Mouse (Mus musculus) heart, embryonic 11.5 days (tissue): ENCODE data around the gene Car14. TPM values are rescaled to one million over a fixed set of nuclear protein-coding genes. Genes with fewer than 3 reads are reported as not detected.
"Not testable (repeated sequence)": the region's sequence is repeated elsewhere in the genome, so short reads cannot be mapped to it uniquely, and the experiment has no call there.

Experiments used
- ATAC-seq: fragments of 200-750 bp; cut with Nextera tagmentation; replicated peaks from 2 replicates; pipeline ENCODE4 v1.8.0; 2017; ENCODE audit warnings: moderate library complexity; ENCODE audit not compliant: insufficient number of reproducible peaks, low FRiP score, low TSS enrichment
- H3K27ac ChIP-seq: fragments of 300-500 bp; sonication (generic); 2 replicates; pipeline ENCODE4 v1.5.1; 2014; ENCODE audit warnings: mild to moderate bottlenecking, low read depth, low read length
- H3K27me3 ChIP-seq: fragments of 300-500 bp; sonication (generic); 2 replicates; pipeline ENCODE4 v1.6.1; 2014; ENCODE audit warnings: mild to moderate bottlenecking, low read length, mixed read lengths; ENCODE audit not compliant: control insufficient read depth, insufficient read depth
- H3K36me3 ChIP-seq: fragments of 300-500 bp; sonication (generic); 2 replicates; pipeline ENCODE4 v1.6.1; 2014; ENCODE audit warnings: mild to moderate bottlenecking, low read length, moderate library complexity, mixed read lengths; ENCODE audit not compliant: control insufficient read depth, insufficient read depth
- H3K4me1 ChIP-seq: fragments of 300-500 bp; sonication (generic); 2 replicates; pipeline ENCODE4 v1.6.1; 2014; ENCODE audit warnings: low read length; ENCODE audit not compliant: control insufficient read depth, insufficient read depth
- H3K4me2 ChIP-seq: fragments of 300-500 bp; sonication (generic); 2 replicates; pipeline ENCODE4 v1.6.1; 2014; ENCODE audit warnings: mild to moderate bottlenecking, moderate library complexity
- H3K4me3 ChIP-seq: fragments of 300-500 bp; sonication (generic); 2 replicates; pipeline ENCODE4 v1.5.1; 2014; ENCODE audit warnings: low read depth, low read length
- H3K9ac ChIP-seq: fragments of 300-500 bp; sonication (generic); 2 replicates; pipeline ENCODE4 v1.6.1; 2014; ENCODE audit warnings: mild to moderate bottlenecking, low read depth, low read length, moderate library complexity
- H3K9me3 ChIP-seq: fragments of 300-500 bp; sonication (generic); replicated peaks from 2 replicates; pipeline ENCODE4 v1.6.1; 2016; ENCODE audit warnings: low read length; ENCODE audit not compliant: control insufficient read depth
- WGBS: fragments of 180-500 bp; shearing (Covaris S2); extraction: QIAGEN DNeasy Blood & Tissue Kit; methylation state at CpG from one replicate; pipeline ENCODE4 v1.1.7; 2014; ENCODE audit not compliant: insufficient replicate concordance; 5-methylcytosine and 5-hydroxymethylcytosine counted together
- polyA plus RNA-seq: library from polyadenylated mRNA; unstranded; fragments of >200 nt; fragmentation: Nextera tagmentation; extraction: Ambion mirVana; gene quantifications from 2 replicates; pipeline ENCODE4 v1.2.1, GENCODE M21; 2014

Gene Car14
- polyA plus RNA-seq, 1 experiment from 2014 or later, result 39.0 TPM

DNA sequence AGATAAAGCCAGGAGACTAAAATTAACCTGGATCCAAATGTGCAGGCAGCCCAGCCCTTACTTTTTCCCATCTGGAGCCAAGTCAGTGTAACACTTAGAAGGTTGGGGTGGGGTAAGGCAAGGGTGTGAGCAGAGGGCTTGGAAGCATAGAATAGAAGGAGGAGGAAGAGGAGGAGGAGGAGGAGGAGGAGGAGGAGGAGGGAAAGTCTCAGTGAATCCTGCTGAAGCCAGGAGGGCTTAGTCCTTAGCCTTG, 2.2 kb downstream of the Car14 start:
- Histone ChIP-seq H3K4me3 (0 out of 2 replicates have a peak overlapping the region, but pooled peaks have one; percentile 2), H3K9me3 (no peaks in the 10 kb centered on the region), H3K36me3 (no peaks in the 10 kb centered on the region), H3K4me1 (peaks cover 35% of the 10 kb centered on the region), H3K27me3 (no peaks in the 10 kb centered on the region), H3K27ac (0 out of 2 replicates have a peak overlapping the region, but pooled peaks have one; percentile 41), H3K9ac (peak overlapping the region; percentile 39), H3K4me2 (peak overlapping the region; percentile 90)
- ATAC-seq, result no peak

GRCm38 (mm10) chr3:95901616-95902372, 2.7 kb downstream of the Car14 start:
- Histone ChIP-seq H3K9ac (peak overlapping the region; percentile 39; the same call in 1 of the 2 replicates), H3K4me1 (peaks cover 35% of the 10 kb centered on the region), H3K27me3 (no peaks in the 10 kb centered on the region), H3K27ac (0 out of 2 replicates have a peak overlapping the region, but pooled peaks have one; percentile 41), H3K36me3 (no peaks in the 10 kb centered on the region), H3K4me2 (peak overlapping the region; percentile 90), H3K4me3 (no peak overlapping the region), H3K9me3 (no peaks in the 10 kb centered on the region)
- 63% methylated on average over 9 of the region's 9 CpGs for WGBS
- ATAC-seq, result no peak

- Histone ChIP-seq H3K9ac (no peak overlapping the region), H3K36me3 (no peaks in the 10 kb centered on the region), H3K27me3 (no peaks in the 10 kb centered on the region), H3K27ac (no peak overlapping the region), H3K4me3 (no peak overlapping the region), H3K4me1 (peaks cover 26% of the 10 kb centered on the region), H3K4me2 (no peak overlapping the region), H3K9me3 (no peaks in the 10 kb centered on the region)
- ATAC-seq, result no peak
- 81% methylated on average over 13 of the region's 13 CpGs for WGBS
These were observed 4.5 kb downstream of the Car14 start for GRCm38 (mm10) chr3:95899800-95900524.

DNA sequence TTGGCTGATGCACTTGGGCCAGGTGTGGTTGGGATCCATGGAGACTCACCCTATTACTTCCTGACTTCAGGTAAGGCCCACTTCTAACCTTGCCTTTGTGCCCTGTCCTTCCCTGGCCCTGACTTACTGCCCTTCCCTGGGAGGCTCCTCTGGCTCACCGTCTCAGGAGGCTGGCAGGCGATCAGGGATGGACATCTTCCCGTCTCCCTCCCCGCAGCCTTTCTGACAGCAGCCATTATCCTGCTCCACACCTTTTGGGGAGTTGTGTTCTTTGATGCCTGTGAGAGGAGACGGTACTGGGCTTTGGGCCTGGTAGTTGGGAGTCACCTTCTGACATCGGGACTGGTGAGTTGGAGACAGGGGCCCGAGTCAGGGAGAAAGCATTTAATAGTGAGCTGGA, 9.0 kb downstream of the Car14 start:
- not testable (repeated sequence) for H3K4me2 ChIP-seq, H3K27ac ChIP-seq, H3K36me3 ChIP-seq, H3K9me3 ChIP-seq, H3K27me3 ChIP-seq, ATAC-seq, H3K4me3 ChIP-seq, H3K9ac ChIP-seq
- H3K4me1 ChIP-seq, result peaks cover 14% of the 10 kb centered on the region
- WGBS, result 83% methylated on average over 7 of the region's 7 CpGs

DNA sequence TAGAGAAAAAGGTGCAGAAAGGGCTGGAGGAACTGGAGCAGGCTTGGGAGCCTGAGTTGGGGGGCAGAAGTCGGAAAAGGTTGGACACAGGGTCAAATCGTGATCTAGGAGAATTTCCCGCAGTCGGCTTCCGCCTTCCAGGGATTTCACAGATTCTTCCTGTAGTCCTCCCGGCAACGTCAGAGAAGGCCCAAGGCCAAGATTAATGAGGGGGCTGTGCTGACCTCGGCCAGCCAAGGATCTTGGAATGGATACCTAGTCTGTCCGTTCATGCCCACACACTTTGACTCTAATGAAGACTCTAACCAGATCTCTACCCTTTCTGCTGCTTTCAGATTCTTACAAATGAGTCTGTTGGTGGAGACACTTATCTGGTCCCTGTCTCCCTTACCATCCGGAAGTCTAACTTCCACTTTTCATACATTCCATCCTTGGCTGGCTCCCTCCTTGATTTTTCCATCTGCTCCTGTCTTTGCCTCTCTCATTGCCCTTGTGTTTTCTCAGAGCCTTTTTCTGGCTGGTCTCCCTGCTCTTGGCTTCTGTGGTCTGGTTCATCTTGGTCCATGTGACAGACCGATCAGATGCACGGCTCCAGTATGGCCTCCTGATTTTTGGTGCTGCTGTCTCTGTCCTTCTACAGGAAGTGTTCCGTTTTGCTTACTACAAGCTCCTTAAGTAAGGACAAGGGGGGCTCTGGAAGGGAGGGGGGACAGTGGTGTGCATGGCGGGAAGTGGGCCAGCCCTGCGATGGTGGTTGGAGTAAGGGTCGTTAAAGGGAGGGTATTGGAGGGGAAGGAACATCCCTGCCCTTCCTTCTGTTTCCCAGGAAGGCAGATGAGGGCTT, 10.0 kb downstream of the Car14 start:
- Histone ChIP-seq H3K36me3 (no peaks in the 10 kb centered on the region), H3K9me3 (no peaks in the 10 kb centered on the region), H3K4me3 (peak overlapping the region; percentile 55), H3K4me2 (peak overlapping the region; percentile 81), H3K4me1 (peaks cover 14% of the 10 kb centered on the region), H3K27ac (peak overlapping the region; percentile 86), H3K27me3 (no peaks in the 10 kb centered on the region), H3K9ac (peak overlapping the region; percentile 79)
- WGBS, result 10% methylated on average over 16 of the region's 16 CpGs
- no peak for ATAC-seq

- under 1% methylated on average over 24 of the region's 43 CpGs for WGBS
- Histone ChIP-seq H3K4me2 (peak within 1 kb of the TSS; percentile 81), H3K4me3 (peak within 1 kb of the TSS; percentile 55), H3K9ac (peak within 1 kb of the TSS; percentile 79), H3K27ac (peak within 1 kb of the TSS; percentile 86), H3K4me1 (peaks cover 14% of the 10 kb centered on the region)
- H3K9me3 ChIP-seq, H3K36me3 ChIP-seq, H3K27me3 ChIP-seq: not testable (repeated sequence)
- ATAC-seq, result peak; percentile 95
These were observed 10.7 kb downstream of the Car14 start, which contains the start of gene Aph1a for GRCm38 (mm10) chr3:95893606-95894316. Gene Aph1a, plus strand, starts transcription at chr3:95893969.

DNA sequence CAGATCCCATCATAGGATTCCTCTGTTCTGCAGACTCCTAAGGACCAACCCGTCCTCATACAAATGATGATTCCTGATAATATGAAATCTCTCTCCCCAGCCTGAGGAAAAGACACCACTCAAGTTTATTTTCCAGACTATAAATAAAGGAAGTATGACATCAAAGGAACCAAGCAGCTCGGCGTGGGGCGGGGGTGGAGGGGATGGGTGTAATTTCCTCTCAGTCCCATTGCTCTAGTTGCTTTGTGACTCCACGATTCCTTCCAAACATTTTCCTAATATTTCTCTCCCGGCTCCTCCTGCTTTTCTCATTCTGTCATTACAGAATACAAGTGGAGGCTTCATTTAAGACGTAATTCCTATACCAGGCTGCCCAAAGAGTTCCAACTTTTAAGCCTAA, 11.4 kb downstream of the Car14 start:
- 20% methylated on average over 7 of the region's 7 CpGs for WGBS
- no peak for ATAC-seq
- Histone ChIP-seq H3K4me2 (peak overlapping the region; percentile 65), H3K27ac (peak overlapping the region; percentile 86), H3K9me3 (no peaks in the 10 kb centered on the region), H3K4me1 (peaks cover 14% of the 10 kb centered on the region), H3K36me3 (no peaks in the 10 kb centered on the region), H3K27me3 (no peaks in the 10 kb centered on the region), H3K9ac (peak overlapping the region; percentile 79), H3K4me3 (peak overlapping the region; percentile 55)
